In the genomic region with DNA sequence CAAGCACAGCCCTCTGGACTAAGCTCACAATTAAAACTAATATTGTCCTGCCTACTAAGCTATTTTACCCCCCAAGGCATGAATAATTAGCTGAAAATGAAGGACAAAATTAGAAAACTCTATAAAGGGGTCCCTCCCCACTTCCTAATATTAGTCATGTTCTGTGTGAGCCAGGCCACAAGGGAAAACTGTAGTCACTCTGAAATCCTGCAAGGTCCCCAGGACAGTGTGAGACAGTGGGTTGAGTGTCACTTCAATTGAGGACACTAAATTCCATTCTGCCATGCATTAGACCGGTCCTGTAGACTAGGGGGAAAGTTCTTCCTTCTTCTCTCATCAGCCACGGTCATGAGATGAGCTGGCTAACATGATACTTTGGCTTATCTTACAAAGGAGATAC, we compare ENCODE assay signal across 27 mouse cellular contexts.
DNase-seq lines count a peak whose midpoint lies in the region; ATAC-seq lines count a peak whose summit lies in the region.
"Had no signal": no experiment of that assay in that cellular context is flagged by ENCODE, and none has a peak within 500 bp of the region (broad histone marks: within the 10 kb centered on the region; RNA-seq: fewer than 3 reads in every experiment).

No protein-coding gene starts in this region.

- no peaks in the 10 kb centered on the region for H3K36me3 ChIP-seq in heart, embryonic 11.5 days (ENCODE audit: control insufficient read depth, insufficient read depth, low read length)
- H3K36me3 ChIP-seq in midbrain, embryonic 11.5 days (ENCODE audit: control insufficient read depth, insufficient read depth, low read length): no peaks in the 10 kb centered on the region
- no peaks in the 10 kb centered on the region for H3K36me3 ChIP-seq in midbrain, embryonic 14.5 days (ENCODE audit: control insufficient read depth, insufficient read depth, low read length)
- H3K36me3 ChIP-seq: embryonic facial prominence, embryonic 10.5 days; embryonic facial prominence, embryonic 13.5 days; forebrain, embryonic 12.5 days; forebrain, embryonic 15.5 days had no signal

- H3K27me3 ChIP-seq in heart, embryonic 11.5 days (ENCODE audit: control insufficient read depth, insufficient read depth, low read length): no peaks in the 10 kb centered on the region
- H3K27me3 ChIP-seq in midbrain, embryonic 11.5 days (ENCODE audit: control insufficient read depth, insufficient read depth, low read length): no peaks in the 10 kb centered on the region
- H3K27me3 ChIP-seq in midbrain, embryonic 14.5 days (ENCODE audit: control insufficient read depth, insufficient read depth, low read length): no peaks in the 10 kb centered on the region
- H3K27me3 ChIP-seq: embryonic facial prominence, embryonic 13.5 days; forebrain, embryonic 12.5 days; forebrain, embryonic 15.5 days; Patski had no signal

- H3K9ac ChIP-seq in heart, embryonic 11.5 days (ENCODE audit: low read depth, low read length): no peak overlapping the region
- no peak overlapping the region for H3K9ac ChIP-seq in midbrain, embryonic 11.5 days (ENCODE audit: low read length)
- H3K9ac ChIP-seq in midbrain, embryonic 14.5 days (replicated peaks; ENCODE audit: low read length): no peak overlapping the region
- H3K9ac ChIP-seq: embryonic facial prominence, embryonic 13.5 days; forebrain, embryonic 12.5 days; forebrain, embryonic 15.5 days; hindbrain, embryonic 14.5 days had no signal

- no peak overlapping the region for H3K4me3 ChIP-seq in heart, embryonic 11.5 days (ENCODE audit: low read depth, low read length)
- H3K4me3 ChIP-seq in midbrain, embryonic 11.5 days (ENCODE audit: low read depth, low read length): no peak overlapping the region
- no peak overlapping the region for H3K4me3 ChIP-seq in midbrain, embryonic 14.5 days (replicated peaks; ENCODE audit: low read depth, low read length)
- no peak overlapping the region for H3K4me3 ChIP-seq in brown adipose tissue, adult 24 weeks (ENCODE audit: insufficient read depth, low read depth, low read length)
- H3K4me3 ChIP-seq: embryonic facial prominence, embryonic 10.5 days; embryonic facial prominence, embryonic 13.5 days; erythroblast, embryonic 14.5 days; forebrain, embryonic 12.5 days; forebrain, embryonic 15.5 days had no signal

- H3K4me1 ChIP-seq in heart, embryonic 11.5 days (ENCODE audit: control insufficient read depth, insufficient read depth, low read length): peaks cover 18% of the 10 kb centered on the region
- no peaks in the 10 kb centered on the region for H3K4me1 ChIP-seq in midbrain, embryonic 11.5 days (ENCODE audit: control insufficient read depth, insufficient read depth, low read length)
- no peaks in the 10 kb centered on the region for H3K4me1 ChIP-seq in midbrain, embryonic 14.5 days (ENCODE audit: control insufficient read depth, insufficient read depth, low read length)
- peaks cover 26% of the 10 kb centered on the region for H3K4me1 ChIP-seq in brown adipose tissue, adult 24 weeks (ENCODE audit: control insufficient read depth, insufficient read depth, insufficient read length, low read length)

- no peak for ATAC-seq in heart, embryonic 11.5 days (replicated peaks; ENCODE audit: insufficient number of reproducible peaks, low FRiP score, low TSS enrichment)
- ATAC-seq in midbrain, embryonic 11.5 days (ENCODE audit: low FRiP score): no peak
- no peak for ATAC-seq in midbrain, embryonic 14.5 days (ENCODE audit: low FRiP score, low TSS enrichment)
- ATAC-seq: CD4-positive, CD25-positive, alpha-beta regulatory T cell, adult 4 months; forebrain, embryonic 15.5 days; hindbrain, postnatal 0 days; intestine, postnatal 0 days; Patski had no signal

- H3K27ac ChIP-seq in heart, embryonic 11.5 days (ENCODE audit: low read depth, low read length): 0 out of 2 replicates have a peak overlapping the region, but pooled peaks have one; percentile 38
- H3K27ac ChIP-seq in midbrain, embryonic 11.5 days (ENCODE audit: low read depth, low read length): no peak overlapping the region
- H3K27ac ChIP-seq in midbrain, embryonic 14.5 days (replicated peaks; ENCODE audit: low read depth, low read length): no peak overlapping the region
- 0 out of 2 replicates have a peak overlapping the region, but pooled peaks have one; percentile 36 for H3K27ac ChIP-seq in brown adipose tissue, adult 24 weeks (replicated peaks; ENCODE audit: low read depth, low read length)
- H3K27ac ChIP-seq: embryonic facial prominence, embryonic 10.5 days; embryonic facial prominence, embryonic 13.5 days; forebrain, embryonic 12.5 days; forebrain, embryonic 15.5 days; hindbrain, embryonic 14.5 days; hindbrain, postnatal 0 days had no signal

- H3K9me3 ChIP-seq in heart, embryonic 11.5 days (replicated peaks; ENCODE audit: control insufficient read depth, low read length): no peaks in the 10 kb centered on the region
- H3K9me3 ChIP-seq in midbrain, embryonic 11.5 days (ENCODE audit: control insufficient read depth, low read length): no peaks in the 10 kb centered on the region
- no peaks in the 10 kb centered on the region for H3K9me3 ChIP-seq in midbrain, embryonic 14.5 days (ENCODE audit: control insufficient read depth, low read length)
- H3K9me3 ChIP-seq: embryonic facial prominence, embryonic 10.5 days; embryonic facial prominence, embryonic 13.5 days; forebrain, embryonic 12.5 days; forebrain, embryonic 15.5 days had no signal

- 61% methylated on average over 2 of the region's 2 CpGs for WGBS in heart, embryonic 11.5 days (ENCODE audit: insufficient replicate concordance)
- 99% methylated on average over 2 of the region's 2 CpGs for WGBS in midbrain, embryonic 11.5 days
- 96% methylated on average over 2 of the region's 2 CpGs for WGBS in midbrain, embryonic 14.5 days

- H3K4me2 ChIP-seq in heart, embryonic 11.5 days: no peak overlapping the region
- no peak overlapping the region for H3K4me2 ChIP-seq in midbrain, embryonic 11.5 days
- H3K4me2 ChIP-seq in midbrain, embryonic 14.5 days (ENCODE audit: low read length): no peak overlapping the region
- H3K4me2 ChIP-seq: embryonic facial prominence, embryonic 13.5 days; forebrain, embryonic 12.5 days; forebrain, embryonic 15.5 days; hindbrain, embryonic 14.5 days had no signal

- DNase-seq in heart, postnatal 14 days: no peak
- DNase-seq in midbrain, embryonic 11.5 days (ENCODE audit: low spot score, missing footprints): peak; percentile 28
- DNase-seq in midbrain, embryonic 14.5 days: no peak
- DNase-seq in ovary, postnatal 10 days (ENCODE audit: low spot score): no peak
- DNase-seq: adrenal gland, postnatal 10 days; adrenal gland, postnatal 36 days; cerebellum, adult 11 months; cerebellum, adult 2 months; cerebellum, adult 9-11 months; cerebellum, postnatal 25 days; embryo, embryonic 11 days; gastrocnemius, postnatal 10 days; heart, adult 18-20 months; heart, postnatal 4 days; kidney, adult 2 months had no signal

- intact Hi-C loops in heart, postnatal 14 days (cut with DNase I): no loop called here

Comparison
In these comparisons a context has a peak if more than half of its experiments do, and no peak if none do; other contexts are left out.
1. H3K27ac ChIP-seq: peak in heart, embryonic 11.5 days (single experiment) and brown adipose tissue, adult 24 weeks (single experiment); none in midbrain, embryonic 11.5 days (single experiment) and midbrain, embryonic 14.5 days (single experiment).